Mouse (Mus musculus): ENCODE results near the gene Uvrag.

Uvrag gene

GRCm38 (mm10) chr7:99060476-99060875 is 80.5 kb downstream of the Uvrag start:
- DNase-seq (ENCODE audit: low read depth, low spot score), result no peak

- no peak for DNase-seq (ENCODE audit: low read depth, low spot score)
Measured at GRCm38 (mm10) chr7:99059934-99060333, 81.0 kb downstream of the Uvrag start.

- DNase-seq (ENCODE audit: low read depth, low spot score), result no peak
Measured at GRCm38 (mm10) chr7:99057053-99057630, 83.8 kb downstream of the Uvrag start.

GRCm38 (mm10) chr7:99053626-99054025 is 87.3 kb downstream of the Uvrag start:
- no peak for DNase-seq (ENCODE audit: low read depth, low spot score)

- no peak for DNase-seq (ENCODE audit: low read depth, low spot score)
Measured at GRCm38 (mm10) chr7:99052471-99053241, 88.3 kb downstream of the Uvrag start.

- DNase-seq (ENCODE audit: low read depth, low spot score), result peak; percentile 39
Measured at GRCm38 (mm10) chr7:99050882-99051281, 90.1 kb downstream of the Uvrag start.

- no peak for DNase-seq (ENCODE audit: low read depth, low spot score)
Measured at GRCm38 (mm10) chr7:99049897-99050296, 91.0 kb downstream of the Uvrag start.

GRCm38 (mm10) chr7:99046545-99047206 is 94.3 kb downstream of the Uvrag start:
- DNase-seq (ENCODE audit: low read depth, low spot score), result peak; percentile 69

- no peak for DNase-seq (ENCODE audit: low read depth, low spot score)
Measured at GRCm38 (mm10) chr7:99045525-99045924, 95.4 kb downstream of the Uvrag start.

GRCm38 (mm10) chr7:99043923-99044322 is 97.0 kb downstream of the Uvrag start:
- DNase-seq (ENCODE audit: low read depth, low spot score), result no peak

- DNase-seq (ENCODE audit: low read depth, low spot score), result no peak
Measured at GRCm38 (mm10) chr7:99043322-99043721, 97.6 kb downstream of the Uvrag start.

- no peak for DNase-seq (ENCODE audit: low read depth, low spot score)
Measured at GRCm38 (mm10) chr7:99041818-99042217, 99.1 kb downstream of the Uvrag start.

GRCm38 (mm10) chr7:99039912-99040311 is 101.0 kb downstream of the Uvrag start:
- no peak for DNase-seq (ENCODE audit: low read depth, low spot score)

- DNase-seq (ENCODE audit: low read depth, low spot score), result no peak
Measured at GRCm38 (mm10) chr7:99036284-99036683, 104.7 kb downstream of the Uvrag start.

- DNase-seq (ENCODE audit: low read depth, low spot score), result no peak
Measured at GRCm38 (mm10) chr7:99034909-99035308, 106.0 kb downstream of the Uvrag start.

- DNase-seq (ENCODE audit: low read depth, low spot score), result no peak
Measured at GRCm38 (mm10) chr7:99033838-99034237, 107.1 kb downstream of the Uvrag start.

GRCm38 (mm10) chr7:99033314-99033713 is 107.6 kb downstream of the Uvrag start:
- DNase-seq (ENCODE audit: low read depth, low spot score), result no peak

GRCm38 (mm10) chr7:99032051-99032450 is 108.9 kb downstream of the Uvrag start:
- DNase-seq (ENCODE audit: low read depth, low spot score), result no peak

- DNase-seq (ENCODE audit: low read depth, low spot score), result no peak
Measured at GRCm38 (mm10) chr7:99028108-99028507, 112.8 kb downstream of the Uvrag start.

- no peak for DNase-seq (ENCODE audit: low read depth, low spot score)
Measured at GRCm38 (mm10) chr7:99027185-99027584, 113.8 kb downstream of the Uvrag start.

GRCm38 (mm10) chr7:99025989-99026388 is 115.0 kb downstream of the Uvrag start:
- no peak for DNase-seq (ENCODE audit: low read depth, low spot score)

GRCm38 (mm10) chr7:99025265-99025664 is 115.7 kb downstream of the Uvrag start:
- no peak for DNase-seq (ENCODE audit: low read depth, low spot score)

GRCm38 (mm10) chr7:99024791-99025190 is 116.2 kb downstream of the Uvrag start:
- DNase-seq (ENCODE audit: low read depth, low spot score), result no peak
